Mouse (Mus musculus) urinary bladder, adult 18-20 months (tissue): ENCODE results near the gene Vti1a.
A peak's percentile ranks its signal among the peaks of the same experiment; 100 is the strongest.

Experiments
- DNase-seq, 2 experiments: peaks; one replicate each; pipeline ENCODE4 v3.0.0; 2022; ENCODE audit warnings: low spot score in 2 of 2, mixed read lengths in 2 of 2

The Vti1a gene

GRCm38 (mm10) chr19:55523340-55523739, 207.2 kb downstream of the Vti1a start:
- DNase-seq, result no peak

GRCm38 (mm10) chr19:55524385-55524784, 208.3 kb downstream of the Vti1a start:
- no peak for DNase-seq

- DNase-seq, result no peak
Observed at GRCm38 (mm10) chr19:55525056-55525455, 209.0 kb downstream of the Vti1a start.

- no peak for DNase-seq
Observed at GRCm38 (mm10) chr19:55526717-55527235, 210.7 kb downstream of the Vti1a start.

GRCm38 (mm10) chr19:55530041-55530440, 213.9 kb downstream of the Vti1a start:
- DNase-seq, result no peak

GRCm38 (mm10) chr19:55532681-55533080, 216.6 kb downstream of the Vti1a start:
- no peak for DNase-seq

GRCm38 (mm10) chr19:55536273-55536937, 220.3 kb downstream of the Vti1a start:
- no peak for DNase-seq

GRCm38 (mm10) chr19:55537691-55538090, 221.6 kb downstream of the Vti1a start:
- no peak for DNase-seq

- DNase-seq, result no peak
Observed at GRCm38 (mm10) chr19:55541641-55542040, 225.5 kb downstream of the Vti1a start.

- peak in 1 of 2 experiments; percentile 30 for DNase-seq
Observed at GRCm38 (mm10) chr19:55542461-55542860, 226.4 kb downstream of the Vti1a start.

- no peak for DNase-seq
Observed at GRCm38 (mm10) chr19:55543188-55543587, 227.1 kb downstream of the Vti1a start.

- no peak for DNase-seq
Observed at GRCm38 (mm10) chr19:55544498-55544897, 228.4 kb downstream of the Vti1a start.

- DNase-seq, result peak; percentile 44 to 51
Observed at GRCm38 (mm10) chr19:55545529-55545928, 229.4 kb downstream of the Vti1a start.

- DNase-seq, result no peak
Observed at GRCm38 (mm10) chr19:55546009-55546528, 230.0 kb downstream of the Vti1a start.

- no peak for DNase-seq
Observed at GRCm38 (mm10) chr19:55548206-55548605, 232.1 kb downstream of the Vti1a start.

GRCm38 (mm10) chr19:55548656-55549055, 232.6 kb downstream of the Vti1a start:
- DNase-seq, result no peak

- DNase-seq, result no peak
Observed at GRCm38 (mm10) chr19:55550176-55550575, 234.1 kb downstream of the Vti1a start.

GRCm38 (mm10) chr19:55552339-55552738, 236.2 kb downstream of the Vti1a start:
- no peak for DNase-seq

GRCm38 (mm10) chr19:55552861-55553260, 236.8 kb downstream of the Vti1a start:
- no peak for DNase-seq

GRCm38 (mm10) chr19:55554295-55554694, 238.2 kb downstream of the Vti1a start:
- DNase-seq, result no peak

GRCm38 (mm10) chr19:55554703-55555102, 238.6 kb downstream of the Vti1a start:
- DNase-seq, result no peak

- no peak for DNase-seq
Observed at GRCm38 (mm10) chr19:55556168-55556999, 240.3 kb downstream of the Vti1a start.

- no peak for DNase-seq
Observed at GRCm38 (mm10) chr19:55559331-55559730, 243.2 kb downstream of the Vti1a start.
